ENCODE assay signal across 19 mouse cellular contexts in the genomic region with DNA sequence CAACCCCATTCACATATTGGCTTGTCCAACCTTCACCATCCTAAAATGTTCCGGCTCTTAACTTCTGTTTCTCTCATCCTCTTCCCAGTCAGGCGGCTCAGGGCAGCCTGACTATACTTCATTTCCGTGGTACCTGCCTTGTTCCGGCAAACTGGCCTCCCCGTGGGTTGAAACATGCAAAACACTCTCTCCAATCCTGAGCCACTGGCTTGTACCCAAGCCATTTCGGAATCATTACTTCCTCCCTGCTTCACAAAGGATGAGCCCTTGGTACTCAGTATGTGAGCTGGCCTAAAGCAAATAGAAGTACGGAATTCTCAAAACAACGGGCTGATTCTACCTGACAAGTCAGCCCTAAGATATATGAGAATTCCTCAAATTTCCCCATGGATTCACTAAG.
DNase-seq lines count a peak whose midpoint lies in the region; ATAC-seq lines count a peak whose summit lies in the region.
"Had no signal": no experiment of that assay in that cellular context is flagged by ENCODE, and none has a peak within 500 bp of the region (broad histone marks: within the 10 kb centered on the region; RNA-seq: fewer than 3 reads in every experiment).

No protein-coding gene starts in this region.

- WGBS in midbrain, embryonic 13.5 days = 87% methylated on average over 8 of the region's 8 CpGs
- 90% methylated on average over 8 of the region's 8 CpGs for WGBS in midbrain, embryonic 10.5 days

- intact Hi-C loops in left cerebral cortex, postnatal 4 days (cut with DNase I) = no loop called here
- intact Hi-C loops in left cerebral cortex, postnatal 10 days (cut with DNase I) = no loop called here

- peak; percentile 65 to 69 for DNase-seq in cerebellum, postnatal 14 days
- no peak for DNase-seq in cerebellum, postnatal 36 days
- peak; percentile 21 for DNase-seq in left cerebral cortex, postnatal 4 days
- DNase-seq in left cerebral cortex, postnatal 10 days (ENCODE audit: extremely low spot score in 1 of 2, low spot score in 2 of 2) = no peak
- no peak for DNase-seq in midbrain, embryonic 10.5 days (ENCODE audit: low spot score)
- DNase-seq: adrenal gland, adult 2 months; adrenal gland, postnatal 10 days; adrenal gland, postnatal 25 days; cerebellum, adult 11 months; cerebellum, adult 9-10 months; embryo, embryonic 11 days had no signal

- H3K4me3 ChIP-seq in midbrain, embryonic 13.5 days (replicated peaks) = no peak overlapping the region
- H3K4me3 ChIP-seq in midbrain, embryonic 10.5 days = no peak overlapping the region
- H3K4me3 ChIP-seq: embryonic facial prominence, embryonic 13.5 days; embryonic facial prominence, embryonic 15.5 days; erythroblast, embryonic 14.5 days; forebrain, embryonic 10.5 days; forebrain, embryonic 12.5 days had no signal

- no peak overlapping the region for H3K4me2 ChIP-seq in midbrain, embryonic 13.5 days (replicated peaks)
- H3K4me2 ChIP-seq: embryonic facial prominence, embryonic 13.5 days; embryonic facial prominence, embryonic 15.5 days; forebrain, embryonic 12.5 days had no signal

- H3K27ac ChIP-seq in midbrain, embryonic 13.5 days = 0 out of 2 replicates have a peak overlapping the region, but pooled peaks have one; percentile 25
- no peak overlapping the region for H3K27ac ChIP-seq in midbrain, embryonic 10.5 days (replicated peaks)
- H3K27ac ChIP-seq: embryonic facial prominence, embryonic 13.5 days; embryonic facial prominence, embryonic 15.5 days; forebrain, embryonic 10.5 days; forebrain, embryonic 12.5 days had no signal

- no peaks in the 10 kb centered on the region for H3K27me3 ChIP-seq in midbrain, embryonic 13.5 days
- no peaks in the 10 kb centered on the region for H3K27me3 ChIP-seq in midbrain, embryonic 10.5 days (ENCODE audit: low read depth, poor library complexity, severe bottlenecking)
- H3K27me3 ChIP-seq: embryonic facial prominence, embryonic 13.5 days; embryonic facial prominence, embryonic 15.5 days; forebrain, embryonic 12.5 days had no signal

- no peaks in the 10 kb centered on the region for H3K36me3 ChIP-seq in midbrain, embryonic 13.5 days
- H3K36me3 ChIP-seq in midbrain, embryonic 10.5 days = no peaks in the 10 kb centered on the region
- H3K36me3 ChIP-seq: embryonic facial prominence, embryonic 13.5 days; embryonic facial prominence, embryonic 15.5 days; forebrain, embryonic 10.5 days; forebrain, embryonic 12.5 days had no signal

- H3K9ac ChIP-seq in midbrain, embryonic 13.5 days (replicated peaks) = no peak overlapping the region
- H3K9ac ChIP-seq: embryonic facial prominence, embryonic 13.5 days; embryonic facial prominence, embryonic 15.5 days; forebrain, embryonic 12.5 days had no signal

- peaks cover 6% of the 10 kb centered on the region for H3K4me1 ChIP-seq in midbrain, embryonic 13.5 days (replicated peaks)
- H3K4me1 ChIP-seq in midbrain, embryonic 10.5 days = no peaks in the 10 kb centered on the region
- H3K4me1 ChIP-seq: embryonic facial prominence, embryonic 13.5 days; embryonic facial prominence, embryonic 15.5 days had no signal

- ATAC-seq in midbrain, embryonic 13.5 days = no peak
- ATAC-seq: forebrain, embryonic 14.5 days; forebrain, embryonic 16.5 days had no signal

- H3K9me3 ChIP-seq in midbrain, embryonic 13.5 days = no peaks in the 10 kb centered on the region
- no peaks in the 10 kb centered on the region; the same call in 1 of the 2 replicates for H3K9me3 ChIP-seq in midbrain, embryonic 10.5 days (replicated peaks)
- H3K9me3 ChIP-seq: embryonic facial prominence, embryonic 15.5 days; forebrain, embryonic 12.5 days had no signal

Comparison
In these comparisons a context has a peak if more than half of its experiments do, and no peak if none do; other contexts are left out.
1. DNase-seq: peak in cerebellum, postnatal 14 days (2 of 2) and left cerebral cortex, postnatal 4 days (single experiment); none in cerebellum, postnatal 36 days (0 of 2), left cerebral cortex, postnatal 10 days (0 of 2) and midbrain, embryonic 10.5 days (single experiment).